Mouse (Mus musculus) NIH3T3 (cell line): ENCODE measurements at regions not wholly inside any gene's neighbourhood (a gene's known extent, or its start where the extent isn't known, plus 50 kb on each side); places are given as distances from the start of the nearest gene placed in this dataset.

ENCODE experiments used
- DNase-seq: peaks from one replicate; pipeline ENCODE4 v3.0.0-alpha.2; 2012; ENCODE audit warnings: low read depth

GRCm38 (mm10) chr12:26781537-26781936 lies 312.5 kb downstream of the Cmpk2 start:
- DNase-seq, result no peak

- no peak for DNase-seq
Measured at GRCm38 (mm10) chr12:26778796-26779195, 309.8 kb downstream of the Cmpk2 start.

GRCm38 (mm10) chr12:26776986-26777385 lies 308.0 kb downstream of the Cmpk2 start:
- DNase-seq, result no peak

- no peak for DNase-seq
Measured at GRCm38 (mm10) chr12:26774016-26774415, 305.0 kb downstream of the Cmpk2 start.

- DNase-seq, result no peak
Measured at GRCm38 (mm10) chr12:26770753-26771583, 302.0 kb downstream of the Cmpk2 start.

GRCm38 (mm10) chr12:26767551-26767950 lies 298.5 kb downstream of the Cmpk2 start:
- no peak for DNase-seq

GRCm38 (mm10) chr12:26758657-26759325 lies 289.8 kb downstream of the Cmpk2 start:
- no peak for DNase-seq

GRCm38 (mm10) chr12:26756284-26756683 lies 287.3 kb downstream of the Cmpk2 start:
- no peak for DNase-seq

GRCm38 (mm10) chr12:26754611-26755010 lies 285.6 kb downstream of the Cmpk2 start:
- no peak for DNase-seq

- DNase-seq, result no peak
Measured at GRCm38 (mm10) chr12:26734558-26734897, 265.5 kb downstream of the Cmpk2 start.

GRCm38 (mm10) chr12:26733822-26734557 lies 265.0 kb downstream of the Cmpk2 start:
- no peak for DNase-seq

- no peak for DNase-seq
Measured at GRCm38 (mm10) chr12:26723399-26723798, 254.4 kb downstream of the Cmpk2 start.

- no peak for DNase-seq
Measured at GRCm38 (mm10) chr12:26698838-26699237, 229.8 kb downstream of the Cmpk2 start.

- DNase-seq, result no peak
Measured at GRCm38 (mm10) chr12:26688048-26688447, 219.0 kb downstream of the Cmpk2 start.

GRCm38 (mm10) chr12:26680568-26680947 lies 211.6 kb downstream of the Cmpk2 start:
- no peak for DNase-seq

GRCm38 (mm10) chr12:26679887-26680567 lies 211.0 kb downstream of the Cmpk2 start:
- DNase-seq, result no peak

GRCm38 (mm10) chr12:26665466-26665865 lies 196.5 kb downstream of the Cmpk2 start:
- DNase-seq, result no peak

- DNase-seq, result no peak
Measured at GRCm38 (mm10) chr12:26654251-26654650, 185.2 kb downstream of the Cmpk2 start.

GRCm38 (mm10) chr12:26653781-26654180 lies 184.8 kb downstream of the Cmpk2 start:
- DNase-seq, result no peak

GRCm38 (mm10) chr12:26646141-26646540 lies 177.1 kb downstream of the Cmpk2 start:
- no peak for DNase-seq

GRCm38 (mm10) chr12:26635665-26636241 lies 166.7 kb downstream of the Cmpk2 start:
- no peak for DNase-seq

GRCm38 (mm10) chr12:26635253-26635652 lies 166.2 kb downstream of the Cmpk2 start:
- DNase-seq, result no peak
